Mouse (Mus musculus) testis, adult 2 months (tissue): ENCODE results near the gene 2010106E10Rik.

Source experiments
- CTCF ChIP-seq: fragments of 200-500 bp; IDR thresholded peaks from 2 replicates; pipeline ENCODE4 v1.5.1; 2012; ENCODE audit warnings: low read depth, mild to moderate bottlenecking, inconsistent platforms, low read length, moderate library complexity; ENCODE audit not compliant: control insufficient read depth, insufficient read depth, insufficient replicate concordance
- POLR2A ChIP-seq: fragments of 200-500 bp; IDR thresholded peaks from 2 replicates; pipeline ENCODE4 v1.6.1; 2012; ENCODE audit warnings: low read depth, mild to moderate bottlenecking, inconsistent platforms, low read length, moderate library complexity; ENCODE audit not compliant: control insufficient read depth

DNA sequence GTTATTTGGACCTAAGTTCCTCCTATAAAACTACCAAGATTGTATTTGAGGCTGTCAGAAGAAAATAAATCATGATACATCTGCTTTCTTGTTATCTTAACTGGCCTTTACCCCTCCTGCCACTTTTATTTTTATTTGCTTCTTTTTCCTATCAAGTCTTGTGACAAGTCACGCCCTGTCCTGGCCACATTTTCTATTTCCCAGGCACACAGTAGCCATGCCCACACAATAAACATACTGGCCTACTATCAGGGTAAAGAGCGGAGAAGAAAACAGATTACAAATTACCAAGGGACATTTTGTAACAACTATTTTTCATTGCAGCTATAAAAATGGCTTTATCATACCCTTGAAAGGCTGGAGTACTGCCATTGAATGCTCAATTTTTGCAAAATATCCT lies 10.6 kb downstream of the 2010106E10Rik start:
- TF ChIP-seq CTCF: no peak
- TF ChIP-seq POLR2A: no peak
